Mouse (Mus musculus): ENCODE data around the gene Reln.

Reln gene

DNA sequence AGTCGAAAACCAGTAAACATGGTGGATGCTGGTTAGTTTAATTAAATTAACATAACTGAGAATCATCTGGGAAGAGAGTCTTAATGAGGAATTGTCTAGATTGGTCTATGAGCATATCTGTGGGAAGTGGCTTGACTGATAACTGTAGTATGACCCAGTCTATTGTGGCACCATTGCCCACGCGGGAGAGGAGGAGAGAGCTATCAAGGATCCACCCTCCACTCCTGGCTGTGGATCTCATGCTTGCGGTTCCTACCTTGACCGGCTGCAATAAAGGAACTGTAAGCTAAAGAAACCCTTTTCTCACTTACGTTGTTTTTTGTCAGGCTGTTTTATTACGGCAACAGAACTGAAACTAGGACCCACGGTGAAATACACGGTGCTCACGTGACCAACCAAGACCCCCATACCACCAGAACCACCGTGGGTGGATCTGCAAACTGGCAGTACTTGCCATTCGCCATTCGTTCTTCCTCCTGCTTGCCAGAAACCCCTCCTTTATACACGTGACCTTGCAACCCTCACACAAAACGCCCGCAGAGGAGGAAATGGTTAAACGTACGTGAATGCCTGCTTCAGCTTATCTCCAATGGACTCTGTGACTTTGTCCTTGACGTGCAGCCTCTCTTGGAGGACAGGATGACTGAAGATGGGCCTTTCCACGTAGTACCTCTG, 497.7 kb downstream of the Reln start:
- DNase-seq (ENCODE audit: low spot score), result no peak

DNA sequence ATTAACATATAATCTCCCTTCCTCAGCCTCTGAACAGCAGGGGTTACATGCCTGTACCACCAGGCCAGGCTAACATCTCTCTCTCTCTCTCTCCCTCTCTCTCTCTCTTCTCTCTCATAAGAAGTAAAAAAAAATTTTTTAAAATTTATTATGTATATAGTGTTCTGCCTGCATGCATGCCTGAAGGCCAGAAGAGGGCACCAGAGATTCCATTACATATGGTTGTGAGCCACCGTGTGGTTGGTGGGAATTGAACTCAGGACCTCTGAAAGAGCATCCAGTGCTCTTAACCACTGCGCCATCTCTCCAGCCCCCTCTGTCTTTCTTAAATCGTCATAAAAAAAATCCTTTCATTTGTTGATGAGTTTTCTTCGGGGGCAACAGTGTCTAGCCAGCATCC, 499.8 kb downstream of the Reln start:
- no peak for DNase-seq (ENCODE audit: low spot score)

Measured in urinary bladder, postnatal 14 days (tissue).